Mouse (Mus musculus) MEL (cell line): ENCODE data around the gene Asrgl1. TPM values are rescaled to one million over a fixed set of nuclear protein-coding genes. Genes with fewer than 3 reads are reported as not detected.
"Not testable (repeated sequence)": the region's sequence is repeated elsewhere in the genome, so short reads cannot be mapped to it uniquely, and the experiment has no call there.

Experiments
- DNase-seq: peaks from one replicate; pipeline ENCODE4 v3.0.0; 2011; ENCODE audit warnings: low read depth, low spot score
- H3K27ac ChIP-seq: 2 replicates; pipeline ENCODE4 v1.5.1; 2012; ENCODE audit warnings: low read depth, mild to moderate bottlenecking, control low read depth, low read length, moderate library complexity; ENCODE audit not compliant: control insufficient read depth
- H3K27me3 ChIP-seq, 2 experiments: fragments of 150-350 bp in 1 of 2; sonication (generic) in 1 of 2; 2 replicates each; pipeline ENCODE4 v1.6.1; 2012; ENCODE audit warnings: low read length in 2 of 2, mild to moderate bottlenecking in 2 of 2, improper control_type of control experiment in 1 of 2, moderate library complexity in 1 of 2; ENCODE audit not compliant: insufficient read depth in 2 of 2, control insufficient read depth in 1 of 2
- H3K36me3 ChIP-seq, 2 experiments: 2 replicates each; pipeline ENCODE4 v1.6.1; 2012 to 2014; ENCODE audit warnings: low read length in 2 of 2, improper control_type of control experiment in 1 of 2, inconsistent platforms in 1 of 2, mild to moderate bottlenecking in 1 of 2; ENCODE audit not compliant: insufficient read depth in 2 of 2, control insufficient read depth in 1 of 2
- H3K4me1 ChIP-seq, 2 experiments: fragments of 150-350 bp in 1 of 2; sonication (generic) in 1 of 2; 2 replicates each; pipeline ENCODE4 v1.6.1; 2012; ENCODE audit warnings: low read length in 2 of 2, improper control_type of control experiment in 1 of 2, mild to moderate bottlenecking in 1 of 2; ENCODE audit not compliant: insufficient read depth in 2 of 2, control insufficient read depth in 1 of 2
- H3K4me3 ChIP-seq, 2 experiments: fragments of 150-350 bp in 1 of 2; sonication (generic) in 1 of 2; 2 replicates each; pipeline ENCODE4 v1.5.1; 2012; ENCODE audit warnings: low read depth in 2 of 2, low read length in 2 of 2, mild to moderate bottlenecking in 2 of 2, moderate library complexity in 2 of 2, control low read depth in 1 of 2, improper control_type of control experiment in 1 of 2; ENCODE audit not compliant: control insufficient read depth in 1 of 2, insufficient read depth in 1 of 2
- H3K79me2 ChIP-seq: 2 replicates; pipeline ENCODE4 v1.6.1; 2012; ENCODE audit warnings: mild to moderate bottlenecking, low read length, moderate library complexity; ENCODE audit not compliant: control insufficient read depth, poor library complexity, insufficient read depth
- H3K9ac ChIP-seq: 2 replicates; pipeline ENCODE4 v1.6.1; 2012; ENCODE audit warnings: low read depth, mild to moderate bottlenecking, control low read depth, low read length, moderate library complexity; ENCODE audit not compliant: control insufficient read depth, poor library complexity, severe bottlenecking
- H3K9me3 ChIP-seq: fragments of 150-350 bp; sonication (generic); replicated peaks from 2 replicates; pipeline ENCODE4 v1.6.1; 2012; ENCODE audit warnings: mild to moderate bottlenecking, low read length, improper control_type of control experiment, moderate library complexity; ENCODE audit not compliant: insufficient read depth
- BHLHE40 ChIP-seq: IDR thresholded peaks from 2 replicates; pipeline ENCODE4 v1.6.1; 2012; ENCODE audit warnings: low read depth, mild to moderate bottlenecking, inconsistent platforms, low read length, improper control_type of control experiment, borderline replicate concordance
- CHD1 ChIP-seq: IDR thresholded peaks from 2 replicates; pipeline ENCODE4 v1.6.1; 2012; ENCODE audit warnings: low read depth, mild to moderate bottlenecking, inconsistent platforms, low read length, improper control_type of control experiment
- CHD2 ChIP-seq: IDR thresholded peaks from 2 replicates; pipeline ENCODE4 v1.6.1; 2011; ENCODE audit warnings: low read length, improper control_type of control experiment
- E2F4 ChIP-seq: IDR thresholded peaks from 2 replicates; pipeline ENCODE4 v1.6.1; 2011; ENCODE audit warnings: low read depth, low read length, improper control_type of control experiment, borderline replicate concordance
- GATA1 ChIP-seq: IDR thresholded peaks from 2 replicates; pipeline ENCODE4 v1.6.1; 2011; ENCODE audit warnings: low read depth, low read length, improper control_type of control experiment
- MAX ChIP-seq: IDR thresholded peaks from 2 replicates; pipeline ENCODE4 v1.6.1; 2011; ENCODE audit warnings: low read length, improper control_type of control experiment
- MAZ ChIP-seq: IDR thresholded peaks from 2 replicates; pipeline ENCODE4 v1.6.1; 2012; ENCODE audit warnings: low read depth, mild to moderate bottlenecking, inconsistent platforms, low read length, improper control_type of control experiment
- MEF2A ChIP-seq: IDR thresholded peaks from 2 replicates; pipeline ENCODE4 v1.6.1; 2014; ENCODE audit warnings: low read depth, mild to moderate bottlenecking, inconsistent platforms, low read length, improper control_type of control experiment; ENCODE audit not compliant: poor library complexity, insufficient replicate concordance, severe bottlenecking; ENCODE audit errors: extremely low read depth
- NELFE ChIP-seq: IDR thresholded peaks from 2 replicates; pipeline ENCODE4 v1.6.1; 2011; ENCODE audit warnings: low read depth, low read length, improper control_type of control experiment
- NRF1 ChIP-seq: IDR thresholded peaks from 2 replicates; pipeline ENCODE4 v1.6.1; 2014; ENCODE audit warnings: low read depth, mild to moderate bottlenecking, inconsistent platforms, low read length, improper control_type of control experiment, moderate library complexity; ENCODE audit not compliant: poor library complexity, insufficient read depth, severe bottlenecking
- POLR2A ChIP-seq, 2 experiments: IDR thresholded peaks; 2 replicates each; pipeline ENCODE4 v1.6.1; 2011 to 2012; ENCODE audit warnings: low read length in 2 of 2, mild to moderate bottlenecking in 2 of 2, control low read depth in 1 of 2, improper control_type of control experiment in 1 of 2, low read depth in 1 of 2, moderate library complexity in 1 of 2; ENCODE audit not compliant: control insufficient read depth in 1 of 2, insufficient read depth in 1 of 2, poor library complexity in 1 of 2
- POLR2AphosphoS2 ChIP-seq: IDR thresholded peaks from 2 replicates; pipeline ENCODE4 v1.6.1; 2011; ENCODE audit warnings: low read length, improper control_type of control experiment
- POLR2AphosphoS5 ChIP-seq: IDR thresholded peaks from 2 replicates; pipeline ENCODE4 v1.6.1; 2012; ENCODE audit warnings: low read depth, borderline replicate concordance, mild to moderate bottlenecking, inconsistent platforms, low read length, moderate library complexity, mixed read lengths
- RAD21 ChIP-seq: IDR thresholded peaks from 2 replicates; pipeline ENCODE4 v1.6.1; 2011; ENCODE audit warnings: mild to moderate bottlenecking, low read depth, low read length, improper control_type of control experiment
- RCOR1 ChIP-seq: IDR thresholded peaks from 2 replicates; pipeline ENCODE4 v1.6.1; 2012; ENCODE audit warnings: low read depth, mild to moderate bottlenecking, inconsistent platforms, low read length, improper control_type of control experiment
- SIN3A ChIP-seq: IDR thresholded peaks from 2 replicates; pipeline ENCODE4 v1.6.1; 2012; ENCODE audit warnings: low read length, improper control_type of control experiment, inconsistent platforms
- ZMIZ1 ChIP-seq: IDR thresholded peaks from 2 replicates; pipeline ENCODE4 v1.6.1; 2012; ENCODE audit warnings: low read depth, mild to moderate bottlenecking, inconsistent platforms, low read length, improper control_type of control experiment, moderate library complexity
- ZNF384 ChIP-seq: IDR thresholded peaks from 2 replicates; pipeline ENCODE4 v1.6.1; 2012; ENCODE audit warnings: low read depth, mild to moderate bottlenecking, inconsistent platforms, low read length, improper control_type of control experiment
- polyA plus RNA-seq, 2 experiments: library from polyadenylated mRNA; stranded (reverse) in 1 of 2; unstranded in 1 of 2; fragments of >175 nt in 1 of 2; fragments of >200 nt in 1 of 2; gene quantifications; 2 replicates each; pipeline versions ENCODE4 v1.2.1 to v1.2.4; 2012; ENCODE audit warnings: low replicate concordance in 2 of 2, low read depth in 1 of 2; ENCODE audit not compliant: insufficient read length in 2 of 2, insufficient read depth in 1 of 2, missing spikeins in 1 of 2
- total RNA-seq: library from RNA; depleted of rRNA; stranded (reverse); fragments of 300-350 nt; gene quantifications from 2 replicates; pipeline ENCODE4 v1.2.3, GENCODE M21; 2012

Asrgl1 gene
- total and polyA plus RNA-seq, 3 experiments: 24.5 to 63.9 TPM; not detected in 1

- Histone ChIP-seq H3K36me3 (peaks cover 10% of the 10 kb centered on the region in 2 experiments), H3K27me3 (no peaks in the 10 kb centered on the region), H3K27ac (no peak overlapping the region), H3K4me3 (no peak overlapping the region), H3K4me1 (peaks cover 0 to 6% of the 10 kb centered on the region in 2 experiments), H3K79me2 (0 out of 2 replicates have a peak, but pooled peaks cover 2% of the 10 kb centered on the region), H3K9me3 (no peaks in the 10 kb centered on the region), H3K9ac (no peak overlapping the region)
- no peak for TF ChIP-seq GATA1
- DNase-seq: no peak
These were observed 6.8 kb downstream of the Asrgl1 start for GRCm38 (mm10) chr19:9128499-9129194.

- H3K27me3 ChIP-seq, H3K4me3 ChIP-seq, H3K4me1 ChIP-seq, H3K79me2 ChIP-seq, H3K9ac ChIP-seq, H3K27ac ChIP-seq, H3K36me3 ChIP-seq, H3K9me3 ChIP-seq, DNase-seq: not testable (repeated sequence)
These were observed 11.4 kb downstream of the Asrgl1 start for GRCm38 (mm10) chr19:9123986-9124385.

GRCm38 (mm10) chr19:9122390-9122789, 13.0 kb downstream of the Asrgl1 start:
- H3K4me1 ChIP-seq: no peaks in the 10 kb centered on the region
- no peaks in the 10 kb centered on the region for H3K79me2 ChIP-seq
- no peak for TF ChIP-seq NRF1
- TF ChIP-seq RAD21: no peak
- no peak for TF ChIP-seq MAX
- no peak for TF ChIP-seq ZMIZ1
- no peak for TF ChIP-seq MAZ
- TF ChIP-seq BHLHE40: no peak
- TF ChIP-seq GATA1: no peak
- no peak for TF ChIP-seq ZNF384
- no peak for TF ChIP-seq MEF2A
- TF ChIP-seq NELFE: no peak
- no peak for TF ChIP-seq SIN3A
- no peak for TF ChIP-seq CHD1
- TF ChIP-seq POLR2A (IDR thresholded peaks at IDR 0.05; ENCODE audit: control insufficient read depth in 1 of 2, insufficient read depth in 1 of 2, low read depth in 1 of 2, low read length in 2 of 2, poor library complexity in 1 of 2): no peak
- TF ChIP-seq RCOR1: no peak
- TF ChIP-seq E2F4: no peak
- TF ChIP-seq CHD2: no peak
- no peak for TF ChIP-seq POLR2AphosphoS2
- TF ChIP-seq POLR2AphosphoS5: no peak
- peaks cover 0 to 2% of the 10 kb centered on the region in 2 experiments; a peak in 1 of 4 replicates for H3K36me3 ChIP-seq
- H3K27me3 ChIP-seq: no peaks in the 10 kb centered on the region
- H3K9me3 ChIP-seq: no peaks in the 10 kb centered on the region
- H3K9ac ChIP-seq: no peak overlapping the region
- peak; percentile 32 for DNase-seq
- no peak overlapping the region for H3K27ac ChIP-seq
- H3K4me3 ChIP-seq: no peak overlapping the region
